Mouse (Mus musculus): ENCODE measurements around the gene St7.

The St7 gene

GRCm38 (mm10) chr6:17968467-17969144 lies 275.9 kb downstream of the St7 start:
- no peak for DNase-seq

- no peak for DNase-seq
Observed at GRCm38 (mm10) chr6:17969815-17970214, 277.1 kb downstream of the St7 start.

- DNase-seq = no peak
Observed at GRCm38 (mm10) chr6:17971393-17971792, 278.7 kb downstream of the St7 start.

GRCm38 (mm10) chr6:17974416-17974815 lies 281.7 kb downstream of the St7 start:
- DNase-seq = no peak

- DNase-seq = no peak
Observed at GRCm38 (mm10) chr6:17977165-17977564, 284.4 kb downstream of the St7 start.

- DNase-seq = no peak
Observed at GRCm38 (mm10) chr6:17978324-17978723, 285.6 kb downstream of the St7 start.

- no peak for DNase-seq
Observed at GRCm38 (mm10) chr6:17978881-17979280, 286.1 kb downstream of the St7 start.

GRCm38 (mm10) chr6:17979361-17979760 lies 286.6 kb downstream of the St7 start:
- DNase-seq = no peak

- no peak for DNase-seq
Observed at GRCm38 (mm10) chr6:17990173-17991028, 297.7 kb downstream of the St7 start.

- DNase-seq = no peak
Observed at GRCm38 (mm10) chr6:17991625-17992024, 298.9 kb downstream of the St7 start.

Data from B cell, adult 2 months (primary cell).